Mouse (Mus musculus) lung, postnatal 0 days (tissue): ENCODE results near the gene Nup107. TPM values are rescaled to one million over a fixed set of nuclear protein-coding genes. Genes with fewer than 3 reads are reported as not detected.

Experiments
- ATAC-seq: fragments of 200-750 bp; cut with Nextera tagmentation; 2 replicates; pipeline ENCODE4 v1.8.0; 2017; ENCODE audit warnings: moderate library complexity
- DNase-seq: peaks from one replicate; pipeline ENCODE4 v3.0.0-alpha.2; 2016; ENCODE audit warnings: low spot score
- H3K27ac ChIP-seq: fragments of 300-500 bp; sonication (generic); 2 replicates; pipeline ENCODE4 v1.5.1; 2014; ENCODE audit warnings: antibody characterized with exemption, mild to moderate bottlenecking, low read length, mixed read lengths
- H3K27me3 ChIP-seq: fragments of 300-500 bp; sonication (generic); replicated peaks from 2 replicates; pipeline ENCODE4 v1.6.1; 2014; ENCODE audit warnings: low read length, mixed read lengths; ENCODE audit not compliant: insufficient read depth
- H3K36me3 ChIP-seq: fragments of 300-500 bp; sonication (generic); 2 replicates; pipeline ENCODE4 v1.6.1; 2014; ENCODE audit warnings: low read length, mixed read lengths; ENCODE audit not compliant: insufficient read depth
- H3K4me1 ChIP-seq: fragments of 300-500 bp; sonication (generic); 2 replicates; pipeline ENCODE4 v1.6.1; 2014; ENCODE audit warnings: antibody characterized with exemption, low read depth, low read length, mixed read lengths; ENCODE audit not compliant: insufficient read depth
- H3K4me2 ChIP-seq: fragments of 300-500 bp; sonication (generic); replicated peaks from 2 replicates; pipeline ENCODE4 v1.6.1; 2014; ENCODE audit warnings: low read depth, mild to moderate bottlenecking, low read length, moderate library complexity, mixed read lengths
- H3K4me3 ChIP-seq: fragments of 300-500 bp; sonication (generic); 2 replicates; pipeline ENCODE4 v1.5.1; 2014; ENCODE audit warnings: low read depth, low read length
- H3K9ac ChIP-seq: fragments of 300-500 bp; sonication (generic); replicated peaks from 2 replicates; pipeline ENCODE4 v1.6.1; 2014; ENCODE audit warnings: low read depth, mild to moderate bottlenecking
- H3K9me3 ChIP-seq: fragments of 300-500 bp; sonication (generic); 2 replicates; pipeline ENCODE4 v1.6.1; 2016; ENCODE audit warnings: low read length, mixed read lengths
- CTCF ChIP-seq: IDR thresholded peaks from 2 replicates; pipeline ENCODE4 v1.5.1; 2016; ENCODE audit warnings: antibody characterized with exemption, mild to moderate bottlenecking
- EP300 ChIP-seq: IDR thresholded peaks from 2 replicates; pipeline ENCODE4 v1.6.1; 2016; ENCODE audit warnings: antibody characterized with exemption, mild to moderate bottlenecking, control low read depth
- WGBS: fragments of 180-500 bp; shearing (Covaris S2); extraction: QIAGEN DNeasy Blood & Tissue Kit; methylation state at CpG from one replicate; pipeline ENCODE4 v1.1.7; 2014; 5-methylcytosine and 5-hydroxymethylcytosine counted together
- polyA plus RNA-seq: library from polyadenylated mRNA; unstranded; fragments of >200 nt; fragmentation: Nextera tagmentation; extraction: Ambion mirVana; gene quantifications from 2 replicates; pipeline ENCODE4 v1.2.1, GENCODE M21; 2015

Nup107 gene
- polyA plus RNA-seq, 1 experiment from 2014 or later: 15.2 TPM

DNA sequence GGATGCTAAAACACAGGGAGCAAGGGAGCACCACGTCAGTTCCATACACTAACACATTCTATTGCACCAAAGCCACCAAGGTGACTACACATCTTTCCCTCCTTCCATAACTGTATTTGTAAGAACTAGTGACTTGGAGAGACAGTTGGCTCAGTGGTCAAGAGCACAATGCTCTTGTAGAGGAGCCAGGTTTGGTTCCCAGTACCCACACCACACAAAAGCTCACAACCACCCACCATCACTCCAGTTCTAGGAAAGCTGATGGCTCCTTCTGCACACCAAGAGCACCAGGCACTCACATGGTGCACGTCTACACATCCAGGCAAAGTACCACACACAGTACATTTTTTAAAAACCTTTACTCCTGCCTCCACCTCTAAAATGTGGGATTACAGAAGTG is 10.4 kb downstream of the Nup107 start:
- no peak overlapping the region for H3K4me2 ChIP-seq
- DNase-seq (no peak), ATAC-seq (no peak)
- peaks cover 10% of the 10 kb centered on the region; the same call in 1 of the 2 replicates for H3K36me3 ChIP-seq
- H3K4me3 ChIP-seq: no peak overlapping the region
- no peak for TF ChIP-seq EP300
- TF ChIP-seq CTCF: no peak
- H3K27me3 ChIP-seq: no peaks in the 10 kb centered on the region
- H3K9me3 ChIP-seq: no peaks in the 10 kb centered on the region
- no peak overlapping the region for H3K27ac ChIP-seq
- no peak overlapping the region for H3K9ac ChIP-seq
- 73% methylated on average over 2 of the region's 2 CpGs for WGBS
- H3K4me1 ChIP-seq: no peaks in the 10 kb centered on the region

- DNase-seq: no peak
- Histone ChIP-seq H3K4me3 (no peak overlapping the region), H3K4me1 (no peaks in the 10 kb centered on the region), H3K9me3 (no peaks in the 10 kb centered on the region), H3K27ac (no peak overlapping the region), H3K27me3 (no peaks in the 10 kb centered on the region), H3K4me2 (no peak overlapping the region), H3K36me3 (peaks cover 10% of the 10 kb centered on the region; the same call in 1 of the 2 replicates), H3K9ac (no peak overlapping the region)
- TF ChIP-seq EP300 (no peak), CTCF (no peak)
- no peak for ATAC-seq
- WGBS: 92% methylated on average over 17 of the region's 17 CpGs
Observed at GRCm38 (mm10) chr10:117781021-117781725, 11.3 kb downstream of the Nup107 start.

DNA sequence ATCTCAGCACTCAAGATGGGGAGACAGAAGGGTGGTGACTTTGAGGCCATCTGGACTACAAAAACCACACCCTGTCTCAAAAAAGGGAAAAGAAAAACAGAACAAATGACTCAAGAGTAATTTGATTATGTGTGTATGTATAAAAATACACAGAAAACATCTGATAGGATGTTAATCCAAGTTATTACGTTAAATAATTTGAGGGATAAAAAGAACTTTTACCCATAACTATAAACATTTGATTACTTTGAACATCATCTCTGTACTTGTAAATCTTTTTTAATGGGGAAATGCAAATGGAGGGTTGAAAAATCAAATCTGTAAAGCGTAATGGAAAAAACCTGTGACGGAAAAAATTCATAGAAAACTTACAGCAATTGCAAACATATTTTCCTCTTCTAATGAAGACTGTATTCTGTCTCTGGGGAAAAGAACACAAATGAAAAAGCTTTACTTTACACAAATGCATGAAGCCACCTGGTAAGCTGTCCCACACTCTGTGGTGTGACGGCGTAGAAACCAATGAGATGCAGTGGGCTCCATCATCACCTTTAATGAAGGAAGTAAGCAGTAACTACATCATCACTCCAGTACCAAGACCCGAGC is 12.1 kb downstream of the Nup107 start:
- Histone ChIP-seq H3K9me3 (no peaks in the 10 kb centered on the region), H3K4me1 (no peaks in the 10 kb centered on the region), H3K9ac (no peak overlapping the region), H3K27me3 (no peaks in the 10 kb centered on the region), H3K36me3 (peaks cover 14% of the 10 kb centered on the region; the same call in 1 of the 2 replicates), H3K4me2 (no peak overlapping the region), H3K27ac (no peak overlapping the region), H3K4me3 (no peak overlapping the region)
- DNase-seq (no peak), ATAC-seq (no peak)
- WGBS: 95% methylated on average over 6 of the region's 6 CpGs
- TF ChIP-seq EP300 (no peak), CTCF (no peak)

GRCm38 (mm10) chr10:117779581-117780305 is 12.8 kb downstream of the Nup107 start:
- Histone ChIP-seq H3K27me3 (no peaks in the 10 kb centered on the region), H3K36me3 (peaks cover 16% of the 10 kb centered on the region; the same call in 1 of the 2 replicates), H3K4me2 (no peak overlapping the region), H3K9ac (no peak overlapping the region), H3K4me3 (no peak overlapping the region), H3K4me1 (no peaks in the 10 kb centered on the region), H3K27ac (no peak overlapping the region), H3K9me3 (no peaks in the 10 kb centered on the region)
- ATAC-seq: no peak
- DNase-seq: no peak
- TF ChIP-seq CTCF (no peak), EP300 (no peak)
- WGBS: 87% methylated on average over 8 of the region's 8 CpGs

DNA sequence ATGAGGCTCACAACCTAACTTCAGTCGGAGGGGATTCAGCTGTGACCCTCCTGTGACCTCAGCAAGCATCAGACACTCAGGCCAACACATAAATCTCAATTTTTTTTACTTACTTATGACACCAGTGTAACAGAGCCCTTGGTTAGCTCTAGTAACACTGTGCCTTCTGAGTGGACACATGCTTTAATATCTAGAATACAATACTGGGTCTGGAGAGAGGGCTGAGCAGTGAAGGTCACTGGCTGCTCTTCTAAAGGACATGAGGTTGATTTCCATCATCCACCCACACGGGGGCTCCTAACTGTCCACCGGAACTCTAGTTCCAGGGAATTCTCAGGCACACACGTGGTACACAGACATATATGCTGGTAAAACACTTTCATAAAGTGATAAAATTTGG is 13.6 kb downstream of the Nup107 start:
- TF ChIP-seq EP300: no peak
- no peak for TF ChIP-seq CTCF
- Histone ChIP-seq H3K4me2 (no peak overlapping the region), H3K9ac (no peak overlapping the region), H3K4me1 (no peaks in the 10 kb centered on the region), H3K9me3 (no peaks in the 10 kb centered on the region), H3K27ac (no peak overlapping the region), H3K36me3 (peaks cover 24% of the 10 kb centered on the region; the same call in 1 of the 2 replicates), H3K4me3 (no peak overlapping the region), H3K27me3 (no peaks in the 10 kb centered on the region)
- no peak for ATAC-seq
- DNase-seq: no peak
- WGBS: 86% methylated on average over 4 of the region's 4 CpGs

GRCm38 (mm10) chr10:117778328-117778910 is 14.1 kb downstream of the Nup107 start:
- ATAC-seq: no peak
- WGBS: 92% methylated on average over 12 of the region's 12 CpGs
- Histone ChIP-seq H3K9ac (no peak overlapping the region), H3K4me3 (no peak overlapping the region), H3K36me3 (peaks cover 26% of the 10 kb centered on the region; the same call in 1 of the 2 replicates), H3K27me3 (no peaks in the 10 kb centered on the region), H3K4me2 (no peak overlapping the region), H3K9me3 (no peaks in the 10 kb centered on the region), H3K4me1 (no peaks in the 10 kb centered on the region), H3K27ac (no peak overlapping the region)
- TF ChIP-seq EP300: no peak
- no peak for TF ChIP-seq CTCF
- no peak for DNase-seq
